Mouse (Mus musculus): ENCODE results near the gene Defa23. TPM values are rescaled to one million over a fixed set of nuclear protein-coding genes. Genes with fewer than 3 reads are reported as not detected.
"Not testable (repeated sequence)": the region's sequence is repeated elsewhere in the genome, so short reads cannot be mapped to it uniquely, and the experiment has no call there.

The Defa23 gene
- not detected for total RNA-seq (2021)
- long read RNA-seq: 0 reads

- not testable (repeated sequence) for DNase-seq (ENCODE audit: low spot score in 2 of 2)
Measured at GRCm38 (mm10) chr8:21054747-21055146, at the start of gene Defa23. TSS of gene Defa23 (plus strand) at chr8:21055047.

- DNase-seq (ENCODE audit: low spot score in 2 of 2): no peak
Measured at GRCm38 (mm10) chr8:21006801-21007200, 48.0 kb upstream of the Defa23 start.

GRCm38 (mm10) chr8:21008578-21008977, 46.3 kb upstream of the Defa23 start:
- peak in 1 of 2 experiments; percentile 16 for DNase-seq (ENCODE audit: low spot score in 2 of 2)

- DNase-seq (ENCODE audit: low spot score in 2 of 2): not testable (repeated sequence)
Measured at GRCm38 (mm10) chr8:21010548-21010947, 44.3 kb upstream of the Defa23 start.

- DNase-seq (ENCODE audit: low spot score in 2 of 2): not testable (repeated sequence)
Measured at GRCm38 (mm10) chr8:21025245-21025644, 29.6 kb upstream of the Defa23 start, which contains the start of gene Defa21. TSS of gene Defa21 (plus strand) at chr8:21025545.

GRCm38 (mm10) chr8:21064738-21065137, 9.9 kb downstream of the Defa23 start, which contains the start of gene Defa35:
TSS of gene Defa35 (plus strand) at chr8:21065038.
- not testable (repeated sequence) for DNase-seq (ENCODE audit: low spot score in 2 of 2)

- DNase-seq (ENCODE audit: low spot score in 2 of 2): not testable (repeated sequence)
Measured at GRCm38 (mm10) chr8:21084142-21084541, 29.3 kb downstream of the Defa23 start, which contains the start of gene Defa25. TSS of gene Defa25 (plus strand) at chr8:21084442.

- no peak for DNase-seq (ENCODE audit: low spot score in 2 of 2)
Measured at GRCm38 (mm10) chr8:21093106-21093505, 38.3 kb downstream of the Defa23 start.

GRCm38 (mm10) chr8:21095950-21096349, 41.1 kb downstream of the Defa23 start, which contains the start of gene Gm14851:
TSS of gene Gm14851 (minus strand) at chr8:21096050.
- DNase-seq (ENCODE audit: low spot score in 2 of 2): not testable (repeated sequence)

Other genes starting within 250 kb of the Defa23 start
- not detected for gene Defb33, start 162.4 kb upstream of the Defa23 start, total RNA-seq (2021)
- not detected for gene Gm15056, start 152.4 kb upstream of the Defa23 start, total RNA-seq (2021)
- gene Gm6040, start 133.0 kb upstream of the Defa23 start, total RNA-seq (2021): not detected
- gene AY761185, start 110.3 kb upstream of the Defa23 start, total RNA-seq (2021): not detected
- not detected for gene Defa21, start 29.5 kb upstream of the Defa23 start, total RNA-seq (2021)
- not detected for gene Defa35, start 10.0 kb downstream of the Defa23 start, total RNA-seq (2021)
- not detected for gene Defa25, start 29.4 kb downstream of the Defa23 start, total RNA-seq (2021)
- gene Gm14851, start 41.0 kb downstream of the Defa23 start, total RNA-seq (2021): not detected
- gene Defa30, start 79.6 kb downstream of the Defa23 start, total RNA-seq (2021): not detected
- gene Defa22, start 107.2 kb downstream of the Defa23 start, total RNA-seq (2021): not detected
- gene Defa31, start 136.6 kb downstream of the Defa23 start, total RNA-seq (2021): not detected
- gene Gm15293, start 146.5 kb downstream of the Defa23 start, total RNA-seq (2021): not detected
- not detected for gene Gm15292, start 194.7 kb downstream of the Defa23 start, total RNA-seq (2021)